13 mouse cellular contexts compared by ENCODE assay signal in genomic region chr12:117257205-117257920, GRCm38 (mm10).
DNase-seq lines count a peak whose midpoint lies in the region; ATAC-seq lines count a peak whose summit lies in the region.
"Had no signal": no experiment of that assay in that cellular context is flagged by ENCODE, and none has a peak within 500 bp of the region (broad histone marks: within the 10 kb centered on the region; RNA-seq: fewer than 3 reads in every experiment).

No protein-coding gene starts in this region.

- peak overlapping the region; percentile 44; the same call in 1 of the 2 replicates for H3K9ac ChIP-seq in kidney, embryonic 16.5 days (replicated peaks; ENCODE audit: low read length)
- no peak overlapping the region; the same call in 1 of the 2 replicates for H3K9ac ChIP-seq in embryonic facial prominence, embryonic 11.5 days (replicated peaks; ENCODE audit: low read length)
- peak overlapping the region; percentile 37; the same call in 1 of the 2 replicates for H3K9ac ChIP-seq in hindbrain, embryonic 14.5 days
- H3K9ac ChIP-seq in neural tube, embryonic 11.5 days (ENCODE audit: low read length), result peak overlapping the region; percentile 35
- H3K9ac ChIP-seq: heart, embryonic 15.5 days; liver, embryonic 14.5 days had no signal

- H3K4me1 ChIP-seq in kidney, embryonic 16.5 days (ENCODE audit: insufficient read depth, low read length), result peaks cover 6% of the 10 kb centered on the region; the same call in 1 of the 2 replicates
- H3K4me1 ChIP-seq in embryonic facial prominence, embryonic 11.5 days (ENCODE audit: control insufficient read depth, insufficient read depth, low read length), result 0 out of 2 replicates have a peak, but pooled peaks cover 3% of the 10 kb centered on the region
- peaks cover 24% of the 10 kb centered on the region for H3K4me1 ChIP-seq in hindbrain, embryonic 14.5 days (replicated peaks; ENCODE audit: control insufficient read depth, insufficient read depth, low read length)
- H3K4me1 ChIP-seq in neural tube, embryonic 11.5 days (ENCODE audit: control insufficient read depth, insufficient read depth, low read length), result peaks cover 25% of the 10 kb centered on the region
- H3K4me1 ChIP-seq: heart, embryonic 15.5 days had no signal

- WGBS in kidney, embryonic 16.5 days, result 26% methylated on average over 20 of the region's 20 CpGs
- WGBS in embryonic facial prominence, embryonic 11.5 days, result 12% methylated on average over 20 of the region's 20 CpGs
- WGBS in hindbrain, embryonic 14.5 days, result 9% methylated on average over 20 of the region's 20 CpGs
- 12% methylated on average over 20 of the region's 20 CpGs for WGBS in neural tube, embryonic 11.5 days

- DNase-seq in kidney, adult 18-20 months, result no peak
- peak; percentile 63 for DNase-seq in embryonic facial prominence, embryonic 11.5 days (ENCODE audit: low spot score)
- no peak for DNase-seq in hindbrain, embryonic 14.5 days (ENCODE audit: low spot score)
- peak; percentile 76 for DNase-seq in neural tube, embryonic 11.5 days (ENCODE audit: low spot score)
- no peak for DNase-seq in B cell, adult 2 months
- no peak for DNase-seq in cerebellum, adult 18-20 months
- DNase-seq: kidney, postnatal 36 days; thymus, postnatal 36 days had no signal

- H3K4me2 ChIP-seq in kidney, embryonic 16.5 days (replicated peaks; ENCODE audit: low read depth, low read length), result peak overlapping the region; percentile 16; the same call in 1 of the 2 replicates
- no peak overlapping the region for H3K4me2 ChIP-seq in embryonic facial prominence, embryonic 11.5 days (ENCODE audit: low read depth, low read length)
- no peak overlapping the region for H3K4me2 ChIP-seq in hindbrain, embryonic 14.5 days (replicated peaks)
- no peak overlapping the region for H3K4me2 ChIP-seq in neural tube, embryonic 11.5 days (ENCODE audit: low read depth)
- H3K4me2 ChIP-seq: heart, embryonic 15.5 days had no signal

- H3K36me3 ChIP-seq in kidney, embryonic 16.5 days (ENCODE audit: insufficient read depth, low read length), result no peaks in the 10 kb centered on the region
- no peaks in the 10 kb centered on the region for H3K36me3 ChIP-seq in embryonic facial prominence, embryonic 11.5 days (replicated peaks; ENCODE audit: control insufficient read depth, insufficient read depth, low read depth, low read length)
- H3K36me3 ChIP-seq in hindbrain, embryonic 14.5 days (replicated peaks; ENCODE audit: control insufficient read depth, insufficient read depth), result peaks cover 25% of the 10 kb centered on the region
- H3K36me3 ChIP-seq in neural tube, embryonic 11.5 days (ENCODE audit: control insufficient read depth, insufficient read depth, low read length), result no peaks in the 10 kb centered on the region
- H3K36me3 ChIP-seq: heart, embryonic 15.5 days had no signal

- peak; percentile 28; the same call in 1 of the 2 replicates for ATAC-seq in kidney, embryonic 16.5 days (ENCODE audit: low FRiP score, low TSS enrichment)
- ATAC-seq in embryonic facial prominence, embryonic 11.5 days (replicated peaks; ENCODE audit: insufficient number of reproducible peaks, low FRiP score, low TSS enrichment, low read depth), result peak; percentile 69
- peak; percentile 16; the same call in 1 of the 2 replicates for ATAC-seq in hindbrain, embryonic 14.5 days (ENCODE audit: low FRiP score)
- ATAC-seq in neural tube, embryonic 11.5 days (ENCODE audit: insufficient read depth, low FRiP score, low TSS enrichment), result peak; percentile 73
- ATAC-seq in megakaryocyte progenitor cell, adult 5-6 weeks (replicated peaks; ENCODE audit: poor library complexity), result no peak
- ATAC-seq: activated CD4-positive, CD25-positive, alpha-beta regulatory T cell, adult 4 months had no signal

- no peak overlapping the region for H3K4me3 ChIP-seq in kidney, embryonic 16.5 days (ENCODE audit: low read length)
- H3K4me3 ChIP-seq in embryonic facial prominence, embryonic 11.5 days (ENCODE audit: low read depth, low read length), result no peak overlapping the region
- H3K4me3 ChIP-seq in hindbrain, embryonic 14.5 days (replicated peaks; ENCODE audit: low read length), result no peak overlapping the region
- H3K4me3 ChIP-seq in neural tube, embryonic 11.5 days (ENCODE audit: low read depth, low read length), result no peak overlapping the region
- H3K4me3 ChIP-seq: heart, embryonic 15.5 days had no signal

- no peaks in the 10 kb centered on the region for H3K9me3 ChIP-seq in kidney, embryonic 16.5 days (ENCODE audit: low read length)
- no peaks in the 10 kb centered on the region for H3K9me3 ChIP-seq in embryonic facial prominence, embryonic 11.5 days (replicated peaks; ENCODE audit: control insufficient read depth, low read length)
- no peaks in the 10 kb centered on the region for H3K9me3 ChIP-seq in hindbrain, embryonic 14.5 days (ENCODE audit: control insufficient read depth, low read length)
- no peaks in the 10 kb centered on the region for H3K9me3 ChIP-seq in neural tube, embryonic 11.5 days (ENCODE audit: control insufficient read depth, low read length)
- H3K9me3 ChIP-seq: heart, embryonic 15.5 days had no signal

- peaks cover 3% of the 10 kb centered on the region; the same call in 1 of the 2 replicates for H3K27me3 ChIP-seq in kidney, embryonic 16.5 days (ENCODE audit: insufficient read depth, low read length)
- no peaks in the 10 kb centered on the region for H3K27me3 ChIP-seq in embryonic facial prominence, embryonic 11.5 days (ENCODE audit: control insufficient read depth, insufficient read depth, low read length)
- no peaks in the 10 kb centered on the region for H3K27me3 ChIP-seq in hindbrain, embryonic 14.5 days (ENCODE audit: control insufficient read depth, insufficient read depth, low read length)
- H3K27me3 ChIP-seq in neural tube, embryonic 11.5 days (ENCODE audit: control insufficient read depth, insufficient read depth, low read length), result no peaks in the 10 kb centered on the region

- H3K27ac ChIP-seq in kidney, embryonic 16.5 days (ENCODE audit: low read length), result no peak overlapping the region
- peak overlapping the region; percentile 53 for H3K27ac ChIP-seq in embryonic facial prominence, embryonic 11.5 days (replicated peaks; ENCODE audit: low read depth, low read length)
- H3K27ac ChIP-seq in hindbrain, embryonic 14.5 days, result peak overlapping the region; percentile 70
- H3K27ac ChIP-seq in neural tube, embryonic 11.5 days (ENCODE audit: low read depth, low read length), result peak overlapping the region; percentile 73
- H3K27ac ChIP-seq: heart, embryonic 15.5 days; liver, embryonic 14.5 days had no signal

Comparison
In these comparisons a context has a peak if more than half of its experiments do, and no peak if none do; other contexts are left out.
1. DNase-seq: peak in embryonic facial prominence, embryonic 11.5 days (single experiment) and neural tube, embryonic 11.5 days (single experiment); none in kidney, adult 18-20 months (single experiment), hindbrain, embryonic 14.5 days (single experiment), B cell, adult 2 months (0 of 2) and cerebellum, adult 18-20 months (0 of 2).